Mouse (Mus musculus) embryonic facial prominence, embryonic 12.5 days (tissue): Measurements from ENCODE around the gene Tcf7l1. TPM values are rescaled to one million over a fixed set of nuclear protein-coding genes. Genes with fewer than 3 reads are reported as not detected.

Experiments
- ATAC-seq: fragments of 200-750 bp; cut with Nextera tagmentation; 2 replicates; pipeline ENCODE4 v1.8.0; 2017; ENCODE audit not compliant: insufficient number of reproducible peaks, insufficient read depth, low FRiP score, low TSS enrichment
- H3K27ac ChIP-seq: fragments of 300-500 bp; sonication (generic); 2 replicates; pipeline ENCODE4 v1.5.1; 2016; ENCODE audit warnings: mild to moderate bottlenecking
- H3K27me3 ChIP-seq: fragments of 300-500 bp; sonication (generic); 2 replicates; pipeline ENCODE4 v1.6.1; 2016; ENCODE audit warnings: mild to moderate bottlenecking, moderate library complexity
- H3K36me3 ChIP-seq: fragments of 300-500 bp; sonication (generic); 2 replicates; pipeline ENCODE4 v1.6.1; 2016; ENCODE audit warnings: mild to moderate bottlenecking
- H3K4me1 ChIP-seq: fragments of 300-500 bp; sonication (generic); 2 replicates; pipeline ENCODE4 v1.6.1; 2016
- H3K4me2 ChIP-seq: fragments of 300-500 bp; sonication (generic); replicated peaks from 2 replicates; pipeline ENCODE4 v1.6.1; 2016; ENCODE audit warnings: mild to moderate bottlenecking, moderate library complexity
- H3K4me3 ChIP-seq: fragments of 300-500 bp; sonication (generic); 2 replicates; pipeline ENCODE4 v1.5.1; 2016; ENCODE audit warnings: mild to moderate bottlenecking
- H3K9ac ChIP-seq: fragments of 300-500 bp; sonication (generic); 2 replicates; pipeline ENCODE4 v1.6.1; 2016; ENCODE audit warnings: mild to moderate bottlenecking, moderate library complexity
- H3K9me3 ChIP-seq: fragments of 300-500 bp; sonication (generic); 2 replicates; pipeline ENCODE4 v1.6.1; 2016; ENCODE audit warnings: mild to moderate bottlenecking, moderate library complexity
- WGBS: fragments of 180-500 bp; shearing (Covaris S2); methylation state at CpG from one replicate; pipeline ENCODE4 v1.1.7; 2016; 5-methylcytosine and 5-hydroxymethylcytosine counted together
- polyA plus RNA-seq: library from polyadenylated mRNA; unstranded; fragments of >200 nt; fragmentation: Nextera tagmentation; extraction: Ambion mirVana; gene quantifications from 2 replicates; pipeline ENCODE4 v1.2.1, GENCODE M21; 2016

Tcf7l1 gene
- polyA plus RNA-seq, 1 experiment from 2014 or later: 53.1 TPM

GRCm38 (mm10) chr6:72694047-72694790, 94.8 kb downstream of the Tcf7l1 start:
- H3K27me3 ChIP-seq: no peaks in the 10 kb centered on the region
- 39% methylated on average over 5 of the region's 5 CpGs for WGBS
- H3K4me1 ChIP-seq: peaks cover 79% of the 10 kb centered on the region
- peak overlapping the region; percentile 42; the same call in 1 of the 2 replicates for H3K27ac ChIP-seq
- H3K36me3 ChIP-seq: peaks cover 3% of the 10 kb centered on the region; the same call in 1 of the 2 replicates
- no peak overlapping the region for H3K9ac ChIP-seq
- H3K4me3 ChIP-seq: no peak overlapping the region
- no peak for ATAC-seq
- no peak overlapping the region for H3K4me2 ChIP-seq
- H3K9me3 ChIP-seq: no peaks in the 10 kb centered on the region

- H3K4me2 ChIP-seq: no peak overlapping the region
- H3K27me3 ChIP-seq: no peaks in the 10 kb centered on the region
- no peak overlapping the region for H3K4me3 ChIP-seq
- no peak for ATAC-seq
- 65% methylated on average over 6 of the region's 6 CpGs for WGBS
- no peak overlapping the region for H3K27ac ChIP-seq
- H3K9ac ChIP-seq: no peak overlapping the region
- H3K4me1 ChIP-seq: peaks cover 76% of the 10 kb centered on the region
- H3K36me3 ChIP-seq: peaks cover 3% of the 10 kb centered on the region
- H3K9me3 ChIP-seq: no peaks in the 10 kb centered on the region
Observed at GRCm38 (mm10) chr6:72692469-72692868, 96.6 kb downstream of the Tcf7l1 start.

- Histone ChIP-seq H3K4me3 (no peak overlapping the region), H3K4me2 (no peak overlapping the region), H3K36me3 (peaks cover 3% of the 10 kb centered on the region), H3K27me3 (no peaks in the 10 kb centered on the region), H3K9me3 (no peaks in the 10 kb centered on the region), H3K27ac (no peak overlapping the region), H3K4me1 (peaks cover 71% of the 10 kb centered on the region), H3K9ac (no peak overlapping the region)
- ATAC-seq: no peak
- WGBS: 81% methylated on average over 9 of the region's 9 CpGs
Observed at GRCm38 (mm10) chr6:72691549-72691948, 97.5 kb downstream of the Tcf7l1 start.

- H3K27me3 ChIP-seq: no peaks in the 10 kb centered on the region
- no peak for ATAC-seq
- no peak overlapping the region for H3K4me3 ChIP-seq
- peak overlapping the region; percentile 63 for H3K27ac ChIP-seq
- no peak overlapping the region for H3K9ac ChIP-seq
- 56% methylated on average over 10 of the region's 10 CpGs for WGBS
- no peaks in the 10 kb centered on the region for H3K9me3 ChIP-seq
- H3K4me1 ChIP-seq: peaks cover 70% of the 10 kb centered on the region
- H3K36me3 ChIP-seq: peaks cover 3% of the 10 kb centered on the region
- peak overlapping the region; percentile 7; the same call in 1 of the 2 replicates for H3K4me2 ChIP-seq
Observed at GRCm38 (mm10) chr6:72690595-72690994, 98.5 kb downstream of the Tcf7l1 start.

- Histone ChIP-seq H3K36me3 (peaks cover 3% of the 10 kb centered on the region), H3K9me3 (no peaks in the 10 kb centered on the region), H3K4me1 (peaks cover 70% of the 10 kb centered on the region), H3K27ac (peak overlapping the region; percentile 63), H3K4me2 (no peak overlapping the region), H3K27me3 (no peaks in the 10 kb centered on the region), H3K9ac (no peak overlapping the region), H3K4me3 (no peak overlapping the region)
- WGBS: 43% methylated on average over 8 of the region's 8 CpGs
- no peak for ATAC-seq
Observed at GRCm38 (mm10) chr6:72690001-72690400, 99.1 kb downstream of the Tcf7l1 start.

GRCm38 (mm10) chr6:72689046-72689445, 100.0 kb downstream of the Tcf7l1 start:
- H3K4me2 ChIP-seq: no peak overlapping the region
- 84% methylated on average over 5 of the region's 5 CpGs for WGBS
- ATAC-seq: no peak
- no peaks in the 10 kb centered on the region for H3K27me3 ChIP-seq
- H3K9me3 ChIP-seq: no peaks in the 10 kb centered on the region
- no peak overlapping the region for H3K4me3 ChIP-seq
- peaks cover 3% of the 10 kb centered on the region for H3K36me3 ChIP-seq
- no peak overlapping the region for H3K27ac ChIP-seq
- H3K9ac ChIP-seq: no peak overlapping the region
- peaks cover 70% of the 10 kb centered on the region for H3K4me1 ChIP-seq

- 57% methylated on average over 9 of the region's 9 CpGs for WGBS
- ATAC-seq: no peak
- no peaks in the 10 kb centered on the region; the same call in 1 of the 2 replicates for H3K36me3 ChIP-seq
Observed at GRCm38 (mm10) chr6:72685165-72685564, 103.9 kb downstream of the Tcf7l1 start.

GRCm38 (mm10) chr6:72684260-72684805, 104.7 kb downstream of the Tcf7l1 start:
- WGBS: 63% methylated on average over 4 of the region's 4 CpGs
- Histone ChIP-seq H3K36me3 (no peaks in the 10 kb centered on the region; the same call in 1 of the 2 replicates), H3K27me3 (no peaks in the 10 kb centered on the region), H3K4me1 (peaks cover 59% of the 10 kb centered on the region), H3K27ac (no peak overlapping the region), H3K4me3 (no peak overlapping the region), H3K4me2 (no peak overlapping the region), H3K9ac (no peak overlapping the region), H3K9me3 (no peaks in the 10 kb centered on the region)
- no peak for ATAC-seq

More at GRCm38 (mm10) chr6:72685165-72685564, 103.9 kb downstream of the Tcf7l1 start:
- H3K9ac ChIP-seq: no peak overlapping the region
- no peak overlapping the region for H3K4me3 ChIP-seq
- peaks cover 62% of the 10 kb centered on the region for H3K4me1 ChIP-seq
- no peak overlapping the region for H3K4me2 ChIP-seq
- H3K27ac ChIP-seq: peak overlapping the region; percentile 64; the same call in 1 of the 2 replicates
- H3K9me3 ChIP-seq: no peaks in the 10 kb centered on the region
- H3K27me3 ChIP-seq: no peaks in the 10 kb centered on the region

- peaks cover 74% of the 10 kb centered on the region for H3K4me1 ChIP-seq
- H3K4me3 ChIP-seq: no peak overlapping the region
- H3K36me3 ChIP-seq: no peaks in the 10 kb centered on the region
- H3K9me3 ChIP-seq: no peaks in the 10 kb centered on the region
- no peak overlapping the region for H3K9ac ChIP-seq
- WGBS: 50% methylated on average over 4 of the region's 4 CpGs
- ATAC-seq: no peak
- H3K4me2 ChIP-seq: no peak overlapping the region
- no peak overlapping the region for H3K27ac ChIP-seq
- no peaks in the 10 kb centered on the region for H3K27me3 ChIP-seq
Observed at GRCm38 (mm10) chr6:72682238-72682637, 106.8 kb downstream of the Tcf7l1 start.

GRCm38 (mm10) chr6:72680936-72681335, 108.1 kb downstream of the Tcf7l1 start:
- H3K4me1 ChIP-seq: peaks cover 76% of the 10 kb centered on the region
- no peaks in the 10 kb centered on the region for H3K27me3 ChIP-seq
- no peaks in the 10 kb centered on the region for H3K36me3 ChIP-seq
- no peaks in the 10 kb centered on the region for H3K9me3 ChIP-seq
- no peak overlapping the region for H3K4me2 ChIP-seq
- ATAC-seq: no peak
- WGBS: 85% methylated on average over 9 of the region's 9 CpGs
- H3K27ac ChIP-seq: no peak overlapping the region
- H3K9ac ChIP-seq: no peak overlapping the region
- no peak overlapping the region for H3K4me3 ChIP-seq

- Histone ChIP-seq H3K4me3 (no peak overlapping the region), H3K4me1 (peaks cover 71% of the 10 kb centered on the region), H3K9me3 (no peaks in the 10 kb centered on the region), H3K27me3 (no peaks in the 10 kb centered on the region), H3K9ac (no peak overlapping the region), H3K36me3 (no peaks in the 10 kb centered on the region), H3K4me2 (0 out of 2 replicates have a peak overlapping the region, but pooled peaks have one; percentile 6), H3K27ac (peak overlapping the region; percentile 91)
- no peak for ATAC-seq
- WGBS: 7% methylated on average over 9 of the region's 9 CpGs
Observed at GRCm38 (mm10) chr6:72678631-72679030, 110.4 kb downstream of the Tcf7l1 start.
